Mouse (Mus musculus) thymus, postnatal 10 days (tissue): ENCODE results near the gene Slc24a3.

ENCODE experiments used
- DNase-seq, 2 experiments: peaks; one replicate each; pipeline ENCODE4 v3.0.0; 2021; ENCODE audit warnings: low spot score in 2 of 2

The Slc24a3 gene

DNA sequence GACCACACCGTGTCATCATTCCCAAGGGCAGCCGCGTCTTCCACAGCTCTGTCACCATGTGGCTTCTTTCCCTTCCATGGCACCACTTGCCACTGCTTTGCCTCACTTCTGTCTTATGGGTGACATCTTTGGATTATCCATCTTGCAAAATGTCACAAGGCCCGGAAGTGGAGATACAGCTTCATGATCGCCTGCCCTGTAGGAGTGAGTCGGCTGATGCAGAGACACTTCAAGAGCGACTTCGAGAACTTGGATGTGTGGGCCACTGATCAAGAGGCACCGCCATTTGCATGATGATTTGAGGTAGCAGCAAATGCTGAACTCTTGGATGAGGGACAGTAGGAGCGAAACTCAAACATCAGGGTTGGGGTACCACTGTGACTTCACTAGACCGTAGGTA is 46.0 kb downstream of the Slc24a3 start:
- DNase-seq = no peak

DNA sequence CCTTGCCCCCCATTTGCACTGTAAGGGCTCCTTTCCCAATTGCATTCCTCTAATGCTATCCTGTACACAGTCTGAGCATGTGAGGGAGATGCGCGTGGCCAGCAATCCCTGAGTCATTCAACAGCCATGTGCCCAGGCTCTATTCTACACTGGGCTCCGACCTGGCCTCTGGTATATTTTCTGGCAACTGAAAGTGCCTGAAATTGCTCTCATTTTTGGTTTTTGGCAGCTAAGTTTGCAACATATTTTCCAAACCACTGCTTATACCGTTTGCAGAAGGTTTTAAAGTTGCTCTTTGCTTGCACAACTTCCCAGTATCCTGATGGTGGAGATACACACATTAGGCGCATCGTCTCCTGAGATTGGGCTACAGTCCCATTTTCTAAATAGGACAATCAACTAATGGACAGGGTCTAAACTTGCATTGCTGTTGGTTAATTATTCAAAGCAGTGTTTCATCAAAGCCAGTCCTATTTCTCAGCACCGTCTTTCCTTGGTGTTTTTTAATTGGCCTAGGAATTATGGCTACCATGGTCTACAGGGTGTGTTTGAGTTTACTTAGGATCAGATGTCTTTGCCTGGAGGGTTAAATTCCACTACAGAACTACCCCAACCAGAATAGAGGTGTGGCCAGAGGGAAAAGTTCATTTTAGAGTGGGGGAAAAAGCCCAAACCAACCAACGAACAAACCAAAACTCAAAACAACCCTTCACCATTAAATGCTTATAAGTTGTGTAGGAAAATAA is 46.7 kb downstream of the Slc24a3 start:
- no peak for DNase-seq

DNA sequence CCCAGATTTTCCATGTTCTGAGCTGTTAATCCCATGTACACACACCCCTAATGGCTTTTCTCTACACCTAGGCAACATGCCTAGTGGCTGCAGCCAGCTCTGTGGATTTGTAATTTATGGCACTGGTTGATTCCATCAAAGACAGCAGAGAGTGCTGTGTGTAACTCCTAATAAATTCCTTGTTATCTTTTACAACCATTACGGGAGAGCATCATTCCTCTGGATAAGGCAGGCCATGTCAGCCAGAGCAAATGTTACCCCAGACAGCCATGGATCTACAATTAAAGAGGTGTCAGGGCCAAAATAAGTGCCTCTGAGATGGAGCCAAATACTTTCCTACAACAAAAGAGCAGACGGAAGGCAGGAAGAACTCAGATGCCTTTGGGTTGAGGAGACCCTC is 49.0 kb downstream of the Slc24a3 start:
- no peak for DNase-seq

DNA sequence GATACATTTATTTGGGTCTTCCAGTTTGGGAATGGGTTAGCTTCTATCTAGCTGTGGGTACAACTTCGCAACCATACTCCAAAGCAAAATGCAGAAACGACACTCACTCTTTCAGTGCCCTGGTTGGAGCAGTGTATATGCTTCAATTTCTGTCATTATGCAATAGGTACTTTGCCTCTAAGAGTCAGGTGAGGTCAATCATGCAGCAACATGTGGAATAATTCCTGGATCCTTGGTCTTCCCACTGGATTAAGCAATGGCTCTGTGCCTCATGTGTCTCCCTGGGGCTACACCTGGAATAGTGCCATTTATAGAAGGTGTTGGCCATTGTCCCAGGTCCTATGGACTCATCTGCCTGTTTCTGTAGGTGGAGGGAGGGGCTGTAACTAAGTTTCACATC is 49.9 kb downstream of the Slc24a3 start:
- DNase-seq = no peak

GRCm38 (mm10) chr2:145219246-145219645 is 51.7 kb downstream of the Slc24a3 start:
- no peak for DNase-seq

DNA sequence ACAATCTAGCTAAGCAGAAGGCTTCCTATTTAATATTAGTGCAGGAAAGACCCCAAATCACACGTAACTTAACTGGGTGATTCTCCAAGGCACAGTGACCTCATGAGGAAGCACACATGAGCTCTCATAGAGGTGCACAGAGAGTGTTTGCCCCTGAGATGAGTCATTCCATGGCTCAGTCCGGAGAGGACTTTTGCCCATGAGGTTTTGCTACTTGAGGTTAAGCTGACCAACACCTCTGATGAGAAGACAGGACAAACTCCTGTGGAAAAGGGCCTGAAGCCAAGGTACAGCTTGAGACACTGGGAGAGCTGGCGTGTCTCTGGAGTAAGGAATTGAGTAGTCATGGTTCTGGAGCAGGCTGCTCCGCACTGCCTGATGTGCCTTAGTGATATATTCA is 56.1 kb downstream of the Slc24a3 start:
- no peak for DNase-seq

GRCm38 (mm10) chr2:145225640-145226039 is 58.1 kb downstream of the Slc24a3 start:
- peak in 1 of 2 experiments; percentile 14 for DNase-seq

DNA sequence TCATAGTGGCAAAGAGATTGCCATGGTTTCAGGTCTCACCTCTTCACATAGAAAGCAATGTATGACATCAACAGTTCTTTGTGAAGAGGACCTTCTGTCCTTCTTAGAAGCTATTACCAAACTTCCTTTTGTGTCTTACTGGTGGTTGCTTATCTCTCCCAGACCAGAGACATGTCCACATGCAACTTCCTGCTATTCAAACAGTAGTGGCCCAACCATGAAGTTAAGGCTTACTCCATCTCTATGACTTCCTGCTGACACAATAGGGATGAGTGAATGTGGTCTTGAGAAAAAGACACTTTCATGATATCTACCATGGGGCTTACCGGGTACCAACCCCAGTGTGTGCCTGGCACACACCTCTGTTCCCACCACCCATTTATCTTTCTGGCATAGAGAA is 58.5 kb downstream of the Slc24a3 start:
- no peak for DNase-seq

- no peak for DNase-seq
Observed at GRCm38 (mm10) chr2:145227351-145227750, 59.8 kb downstream of the Slc24a3 start.

DNA sequence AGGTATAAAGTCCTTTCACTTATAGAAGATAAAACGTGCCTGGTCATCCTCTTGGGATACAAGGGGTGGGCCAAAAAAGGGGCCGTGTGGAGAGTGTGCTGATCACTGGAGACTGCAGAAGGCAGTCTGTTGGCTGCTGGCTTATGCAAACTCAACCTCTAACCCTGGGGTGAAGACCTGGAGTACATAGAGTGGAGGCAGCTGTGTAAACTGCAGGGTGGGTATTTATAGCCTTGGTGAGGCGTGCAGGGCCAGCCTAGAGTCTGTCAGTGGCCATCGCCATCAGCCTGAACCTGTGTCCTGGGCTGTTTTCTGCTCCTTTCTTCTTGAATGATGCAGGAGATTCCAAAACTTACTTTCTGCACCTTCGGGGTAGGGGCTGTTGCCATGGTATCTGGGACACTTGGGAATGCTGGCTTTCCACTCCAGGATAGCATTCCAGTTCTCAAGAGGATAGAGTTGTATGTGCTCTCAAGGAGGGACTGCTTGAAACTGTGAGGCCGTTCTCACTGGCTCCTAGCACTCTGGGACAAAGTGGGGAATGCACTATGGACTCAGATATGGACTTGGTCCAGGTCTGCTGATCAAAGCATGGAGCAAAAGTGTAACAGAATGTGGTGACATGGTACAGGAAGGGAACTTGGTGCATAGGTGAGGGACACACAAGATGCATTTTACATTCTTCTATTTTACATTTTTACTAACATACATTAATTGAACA is 65.4 kb downstream of the Slc24a3 start:
- DNase-seq = no peak

GRCm38 (mm10) chr2:145233547-145234398 is 66.2 kb downstream of the Slc24a3 start:
- no peak for DNase-seq

DNA sequence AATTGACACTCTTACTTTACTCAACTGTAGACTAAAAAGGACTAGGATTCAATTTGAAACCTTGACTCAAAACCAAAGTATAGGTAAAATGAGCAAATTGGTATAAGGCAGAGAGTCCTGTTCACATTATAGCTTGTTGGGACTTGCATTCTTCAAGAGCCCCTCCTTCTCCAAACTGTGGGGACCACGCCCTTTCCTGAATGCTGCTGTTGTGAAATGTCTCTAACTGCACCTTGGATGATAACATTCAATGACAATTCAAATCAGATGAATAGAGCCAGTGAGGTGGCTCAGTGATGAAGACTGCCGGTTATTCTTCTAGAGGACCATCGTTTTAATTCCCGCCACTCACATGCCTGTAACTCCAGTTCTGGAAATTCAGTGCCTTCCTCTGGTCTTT is 78.8 kb downstream of the Slc24a3 start:
- no peak for DNase-seq

DNA sequence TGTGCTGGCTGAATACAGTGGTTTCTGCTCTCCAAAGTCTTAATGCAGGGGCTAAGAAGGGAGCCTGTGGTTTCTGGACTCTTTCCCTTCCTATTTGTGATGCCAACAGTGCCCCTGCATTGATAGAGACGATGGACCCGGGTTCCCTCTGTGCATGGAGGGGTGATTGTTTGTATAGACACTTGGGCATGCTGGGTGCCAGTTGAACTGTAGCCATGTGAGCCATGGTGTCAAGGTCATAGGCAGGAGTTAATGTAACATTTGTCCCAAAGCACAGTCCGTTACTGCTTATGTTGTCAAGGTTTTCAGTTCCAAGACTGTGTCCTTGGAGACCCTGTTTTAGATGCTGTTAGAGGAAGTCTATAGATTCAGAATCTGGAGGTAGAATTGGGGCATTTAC is 80.6 kb downstream of the Slc24a3 start:
- DNase-seq = no peak

DNA sequence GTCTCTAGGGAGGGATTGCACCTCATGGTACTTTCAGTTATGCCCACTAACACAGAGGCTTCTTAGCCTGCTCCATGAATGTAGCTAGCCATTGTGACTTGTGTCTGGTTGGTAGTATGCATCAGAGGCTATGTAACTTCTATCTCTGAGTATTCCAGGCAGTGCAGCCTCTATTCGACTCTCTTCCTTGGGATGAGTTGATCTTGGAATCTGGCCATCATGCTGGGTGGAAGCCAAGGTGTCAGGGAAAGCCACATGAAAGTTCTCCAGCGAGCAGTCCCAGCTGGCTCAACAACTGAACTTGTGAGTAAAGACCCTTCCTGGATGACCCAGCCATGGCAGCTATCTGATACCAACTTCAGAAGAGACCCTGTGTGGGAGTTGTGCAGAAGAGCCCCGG is 89.8 kb downstream of the Slc24a3 start:
- no peak for DNase-seq

GRCm38 (mm10) chr2:145257855-145258254 is 90.3 kb downstream of the Slc24a3 start:
- no peak for DNase-seq

GRCm38 (mm10) chr2:145260574-145260973 is 93.0 kb downstream of the Slc24a3 start:
- no peak for DNase-seq

DNA sequence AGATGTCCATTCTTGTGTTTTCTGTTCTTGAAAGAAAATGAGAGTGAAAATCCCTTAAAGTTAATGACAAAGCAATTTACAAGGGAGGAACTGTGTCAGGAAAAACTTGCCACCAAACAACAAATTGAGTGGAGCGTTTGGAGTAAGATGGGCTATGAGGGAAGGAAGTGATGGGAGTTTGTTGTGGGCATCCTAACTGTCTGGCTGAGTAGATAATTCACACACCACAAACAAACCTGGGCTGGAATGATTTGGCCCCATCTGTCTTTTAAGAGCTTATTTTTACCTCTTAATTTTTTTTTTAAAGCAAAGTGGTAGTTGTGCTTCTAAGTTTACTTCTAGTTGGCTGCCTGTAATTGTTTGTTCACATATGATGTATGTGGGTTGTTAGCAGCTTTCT is 94.6 kb downstream of the Slc24a3 start:
- no peak for DNase-seq

GRCm38 (mm10) chr2:145266723-145267122 is 99.2 kb downstream of the Slc24a3 start:
- no peak for DNase-seq

DNA sequence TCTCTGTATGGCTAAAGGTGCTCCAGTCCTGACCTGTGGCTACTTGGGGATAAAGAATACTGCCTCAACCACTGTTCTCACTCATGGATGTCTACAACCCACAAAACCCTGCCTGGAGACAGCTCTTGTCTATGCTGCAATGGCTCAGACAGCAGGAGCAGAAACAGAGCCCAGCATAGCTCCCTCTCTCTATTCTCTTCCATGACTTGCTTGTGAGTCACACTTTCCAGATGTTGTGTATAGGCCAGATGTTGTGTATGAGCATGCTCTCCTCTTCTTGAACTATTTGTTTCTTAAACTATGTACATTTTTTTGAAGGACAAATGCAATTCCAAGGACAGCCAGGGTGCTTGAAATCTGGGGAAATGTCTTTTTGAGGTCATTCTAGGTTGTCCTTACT is 101.4 kb downstream of the Slc24a3 start:
- no peak for DNase-seq

- no peak for DNase-seq
Observed at GRCm38 (mm10) chr2:145269410-145269809, 101.9 kb downstream of the Slc24a3 start.

DNA sequence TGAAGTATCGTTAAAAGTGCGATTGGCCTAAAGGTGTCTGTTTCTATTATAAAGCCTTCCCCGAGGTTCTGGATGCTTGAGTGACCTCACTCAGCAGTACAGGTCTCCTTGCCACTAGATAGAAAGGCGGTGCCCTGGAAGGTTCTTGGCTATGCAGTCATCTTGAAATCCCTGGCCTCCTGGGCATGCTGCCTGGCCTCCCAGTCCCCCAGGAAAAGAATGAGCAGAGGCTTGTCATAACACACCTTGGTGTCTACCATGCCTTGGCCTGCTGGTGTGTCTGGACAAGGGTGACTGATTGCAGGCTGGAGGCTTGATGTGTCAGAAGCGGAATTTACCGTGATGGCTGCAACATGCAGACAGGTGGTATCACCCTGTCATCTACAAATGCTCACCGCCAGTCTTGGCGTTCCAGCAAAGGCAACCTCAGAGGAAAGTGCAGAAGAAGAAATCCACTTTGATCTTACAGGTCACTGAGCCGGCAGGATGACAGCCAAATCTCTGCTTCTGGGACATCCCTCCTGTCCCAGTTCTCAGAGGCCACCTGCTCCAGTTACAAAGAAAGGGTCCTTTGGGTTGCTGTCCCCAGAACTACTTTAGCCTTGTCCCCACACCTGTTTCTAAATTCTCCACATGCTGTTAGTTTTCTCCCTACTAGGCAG is 106.6 kb downstream of the Slc24a3 start:
- DNase-seq = no peak

- no peak for DNase-seq
Observed at GRCm38 (mm10) chr2:145279336-145279735, 111.8 kb downstream of the Slc24a3 start.
